Mouse (Mus musculus) bone marrow macrophage, adult 2 months (primary cell): Measurements from ENCODE around the gene Fbxw4. TPM values are rescaled to one million over a fixed set of nuclear protein-coding genes. Genes with fewer than 3 reads are reported as not detected.

Source experiments
- H3K27ac ChIP-seq: 2 replicates; pipeline ENCODE4 v1.5.1; 2012; ENCODE audit warnings: low read depth, low read length; ENCODE audit not compliant: insufficient read depth
- H3K4me1 ChIP-seq: 2 replicates; pipeline ENCODE4 v1.6.1; 2012; ENCODE audit warnings: low read length; ENCODE audit not compliant: control insufficient read depth, insufficient read depth
- H3K4me3 ChIP-seq: 2 replicates; pipeline ENCODE4 v1.5.1; 2012; ENCODE audit warnings: mild to moderate bottlenecking, low read length, moderate library complexity; ENCODE audit not compliant: insufficient read depth
- CTCF ChIP-seq: IDR thresholded peaks from 2 replicates; pipeline ENCODE4 v1.5.1; 2012; ENCODE audit warnings: low read depth, mild to moderate bottlenecking, low read length, moderate library complexity
- POLR2A ChIP-seq: IDR thresholded peaks from 2 replicates; pipeline ENCODE4 v1.6.1; 2012; ENCODE audit warnings: mild to moderate bottlenecking, low read depth, low read length, borderline replicate concordance
- polyA plus RNA-seq: library from polyadenylated mRNA; stranded (reverse); fragments of >200 nt; gene quantifications from 2 replicates; pipeline ENCODE4 v1.2.4, GENCODE M21; 2012; ENCODE audit not compliant: missing spikeins, insufficient read depth, insufficient read length

Fbxw4 gene
- 50.3 and 55.6 TPM in 2 replicates for polyA plus RNA-seq

DNA sequence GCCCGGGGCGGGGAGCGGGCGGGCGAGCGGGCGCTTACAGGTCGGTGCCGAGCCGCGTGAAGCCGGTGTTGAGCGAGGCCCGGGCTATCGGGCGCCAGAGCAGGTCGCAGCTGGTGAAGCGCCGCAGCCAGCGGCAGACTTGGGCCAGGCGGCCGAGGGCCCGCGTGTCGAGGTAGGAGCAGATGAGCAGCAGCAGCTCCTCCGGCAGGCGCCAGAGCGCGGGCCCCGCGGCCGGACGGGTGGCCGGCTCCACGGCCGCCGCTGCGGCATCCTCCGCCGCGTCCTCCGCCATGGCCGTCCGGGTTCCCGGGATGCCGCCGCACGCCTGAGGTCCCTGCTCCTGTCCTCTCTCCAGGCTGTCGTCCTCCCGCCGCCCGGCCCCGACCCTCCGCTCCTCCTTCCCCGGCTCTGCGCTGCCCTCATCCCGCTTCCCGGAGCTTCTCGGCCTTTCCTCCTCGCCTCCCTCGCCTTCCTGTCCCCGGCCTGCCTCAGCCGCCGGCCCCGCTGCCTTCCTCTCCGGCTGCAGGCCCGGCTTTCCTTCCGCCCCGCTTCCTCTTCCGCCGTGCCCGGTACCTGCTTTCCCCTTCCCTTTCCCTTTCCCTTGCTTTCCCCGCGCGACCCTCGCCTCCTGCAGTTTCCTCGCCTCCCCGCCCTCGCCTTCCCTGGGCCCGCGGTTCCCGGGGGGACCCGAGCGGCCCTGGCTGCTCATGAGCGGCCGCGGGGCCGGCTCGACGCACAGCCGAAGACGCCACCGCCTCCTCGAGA lies at the start of gene Fbxw4:
TSS of gene Fbxw4 (minus strand) at position 575 of the 765 bp plus-strand sequence.
- Histone ChIP-seq H3K4me3 (peak within 1 kb of the TSS; percentile 90), H3K4me1 (peaks cover 18% of the 10 kb centered on the region), H3K27ac (peak within 1 kb of the TSS; percentile 81)
- no peak for TF ChIP-seq CTCF
- TF ChIP-seq POLR2A = 0 out of 2 replicates have a peak, but pooled peaks have one; percentile 69

DNA sequence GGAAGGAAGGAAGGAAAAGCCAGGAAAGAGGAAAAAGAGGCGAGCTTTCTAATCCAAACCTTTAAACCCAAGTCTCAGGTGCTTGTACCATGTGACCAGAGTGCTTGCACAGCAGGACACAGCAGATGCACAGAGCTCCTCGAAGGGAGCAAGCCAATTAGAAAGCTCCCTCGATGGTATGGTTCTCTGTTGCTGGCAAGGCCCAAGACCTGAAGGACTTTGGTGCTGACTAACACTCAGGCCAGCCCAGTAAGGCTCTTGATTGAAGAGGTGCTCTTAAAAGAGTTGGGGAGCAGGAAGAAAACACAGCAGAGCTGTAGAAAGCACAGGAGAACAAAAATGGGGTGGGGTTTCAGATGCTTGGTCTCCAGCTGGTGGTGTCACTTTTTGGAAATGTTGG lies 48.6 kb upstream of the Fbxw4 start:
- Histone ChIP-seq H3K4me3 (no peak overlapping the region), H3K27ac (no peak overlapping the region), H3K4me1 (no peaks in the 10 kb centered on the region)
- TF ChIP-seq CTCF (no peak), POLR2A (no peak)

DNA sequence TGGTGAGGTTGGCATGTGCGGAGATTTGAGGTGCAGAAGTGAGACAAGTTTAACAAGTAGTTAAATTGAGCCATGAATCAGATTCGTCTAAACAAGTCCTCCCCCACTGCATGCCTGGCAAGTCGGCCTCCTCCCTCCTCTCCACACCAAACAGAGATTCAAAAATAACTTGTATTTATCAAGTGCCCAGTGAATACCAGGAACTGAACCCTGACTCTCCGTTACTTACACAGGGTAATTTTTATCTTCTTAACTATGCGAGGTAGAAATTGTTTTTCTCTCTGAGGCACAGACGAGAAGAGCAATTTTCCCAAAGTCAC lies 36.1 kb upstream of the Fbxw4 start:
- Histone ChIP-seq H3K4me3 (no peak overlapping the region), H3K4me1 (no peaks in the 10 kb centered on the region), H3K27ac (no peak overlapping the region)
- TF ChIP-seq POLR2A = no peak
- no peak for TF ChIP-seq CTCF

DNA sequence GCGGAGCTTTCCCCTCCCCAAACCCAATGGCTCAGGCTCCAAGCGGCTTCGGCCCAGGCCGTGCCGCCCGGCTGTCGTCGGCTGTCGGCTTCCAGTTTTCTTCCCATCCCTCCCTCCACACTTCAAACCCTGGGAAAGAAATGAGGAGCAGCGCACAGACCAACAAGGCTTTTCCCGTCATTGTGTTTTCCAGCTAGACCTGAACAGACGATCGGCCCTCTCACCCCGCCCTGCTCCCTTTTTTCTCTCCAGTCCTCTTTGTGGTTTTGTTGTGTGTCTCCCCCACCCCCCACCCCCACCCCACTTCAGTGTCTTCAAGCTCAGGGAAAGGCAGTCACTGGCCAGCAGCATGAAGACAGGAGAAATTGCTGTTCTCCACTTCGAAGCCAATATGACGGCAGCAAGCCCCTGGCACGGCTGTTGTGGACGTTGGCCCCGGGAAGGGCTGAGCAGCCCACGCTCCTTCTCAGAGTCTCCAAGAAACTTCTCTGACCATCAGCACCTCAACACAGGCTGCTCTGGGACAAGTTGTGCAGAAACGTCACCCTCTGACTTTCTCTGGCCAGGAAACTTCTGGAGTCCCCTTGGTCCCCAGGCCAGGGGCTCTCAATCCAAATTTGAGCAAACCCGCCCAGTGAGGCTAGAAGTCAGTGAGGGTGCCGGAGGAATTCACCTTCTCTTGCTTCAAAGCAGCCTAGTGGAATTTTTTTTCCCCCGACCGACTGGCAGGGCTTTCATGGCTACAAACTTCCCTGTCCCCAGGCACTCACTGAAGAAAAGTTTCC lies 35.6 kb upstream of the Fbxw4 start:
- H3K27ac ChIP-seq = no peak overlapping the region
- no peak overlapping the region for H3K4me3 ChIP-seq
- no peaks in the 10 kb centered on the region for H3K4me1 ChIP-seq
- TF ChIP-seq POLR2A (no peak), CTCF (no peak)

DNA sequence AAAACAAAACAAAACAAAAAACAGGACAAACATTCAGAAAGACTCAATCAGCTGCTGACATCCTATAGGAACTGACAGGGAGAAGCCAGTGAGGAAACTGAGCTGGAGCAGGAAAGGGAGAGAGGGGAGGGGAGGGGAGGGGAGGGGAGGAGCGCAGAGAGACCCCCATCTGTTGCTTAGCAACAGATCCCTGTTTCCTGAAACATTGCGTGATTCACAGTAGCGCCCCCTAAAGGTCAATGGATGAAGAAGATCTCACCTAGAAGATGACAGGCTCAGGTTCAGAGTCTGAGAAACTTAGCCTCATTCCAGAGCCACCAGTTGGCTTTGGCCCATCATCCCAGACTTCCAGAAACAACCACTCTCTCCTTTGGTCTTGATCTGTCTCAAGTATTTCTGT lies 33.9 kb upstream of the Fbxw4 start:
- H3K4me1 ChIP-seq = no peaks in the 10 kb centered on the region
- no peak overlapping the region for H3K27ac ChIP-seq
- no peak for TF ChIP-seq POLR2A
- peak; percentile 40 for TF ChIP-seq CTCF
- no peak overlapping the region for H3K4me3 ChIP-seq

DNA sequence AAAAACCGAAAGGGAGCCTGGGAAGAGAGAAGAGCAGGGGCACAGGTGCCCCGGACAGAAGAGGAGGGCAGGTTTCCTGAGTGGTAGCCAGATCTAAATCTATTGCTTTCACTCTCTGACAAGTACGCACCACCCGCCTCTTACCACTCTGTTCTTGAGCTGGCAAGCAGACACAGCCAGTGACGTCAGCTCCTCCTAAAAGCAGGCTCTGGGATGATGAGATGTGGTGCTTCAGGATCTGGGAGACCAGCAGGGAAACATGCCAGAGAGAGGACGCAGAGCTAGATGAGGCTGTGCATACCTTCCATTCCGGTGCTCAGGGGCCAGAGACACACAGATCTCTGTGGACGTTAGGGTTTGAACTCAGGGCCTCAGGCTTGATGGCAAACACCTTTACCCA lies 32.1 kb upstream of the Fbxw4 start:
- H3K4me1 ChIP-seq = no peaks in the 10 kb centered on the region
- no peak overlapping the region for H3K27ac ChIP-seq
- no peak overlapping the region for H3K4me3 ChIP-seq
- no peak for TF ChIP-seq CTCF
- no peak for TF ChIP-seq POLR2A

DNA sequence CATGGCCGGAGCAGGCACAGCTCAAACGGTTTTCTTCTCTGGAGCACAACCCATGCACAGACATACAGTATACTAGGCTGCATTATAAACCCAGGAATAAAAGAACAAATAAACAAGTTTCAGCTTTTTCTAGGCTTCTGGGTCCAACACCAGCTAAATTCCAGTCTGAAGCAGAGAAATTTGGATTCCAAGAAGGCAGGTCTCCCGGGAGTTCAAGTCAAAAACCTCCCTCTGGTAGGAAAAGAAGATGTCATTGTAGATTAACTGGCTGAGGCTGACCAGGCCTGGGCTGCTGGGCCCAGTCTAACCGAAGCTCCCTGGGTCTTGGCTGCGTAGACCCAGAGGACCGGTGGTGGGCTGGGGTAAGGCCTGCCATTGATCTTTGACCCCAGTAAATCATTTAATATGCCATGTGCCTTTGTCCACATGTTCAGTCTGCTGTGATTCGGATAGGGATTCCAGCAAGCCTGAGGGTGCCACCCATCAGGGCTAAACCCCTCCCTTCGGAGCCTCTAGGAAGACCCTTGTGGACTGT lies 31.0 kb upstream of the Fbxw4 start:
- H3K4me3 ChIP-seq = no peak overlapping the region
- no peak overlapping the region for H3K27ac ChIP-seq
- no peaks in the 10 kb centered on the region for H3K4me1 ChIP-seq
- TF ChIP-seq POLR2A (no peak), CTCF (no peak)

DNA sequence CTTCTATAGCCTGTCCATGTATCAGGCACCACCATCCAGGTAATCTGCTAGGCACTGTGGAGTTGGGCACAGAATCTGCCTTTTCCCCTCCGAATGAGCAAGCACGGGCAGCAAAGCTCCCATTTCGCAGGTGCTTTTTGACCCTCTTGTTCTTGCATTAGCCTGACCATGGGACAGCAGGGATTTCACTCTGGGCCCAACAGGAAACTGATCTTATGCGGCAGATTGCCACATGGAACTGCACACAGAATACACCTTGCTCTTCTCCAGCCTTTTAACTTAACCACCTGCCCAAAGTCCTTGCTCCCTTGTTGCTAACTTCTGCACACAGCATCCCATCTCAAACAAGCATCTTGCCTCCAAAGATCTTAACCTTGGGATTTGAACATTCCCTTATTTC lies 26.9 kb upstream of the Fbxw4 start:
- no peak overlapping the region for H3K27ac ChIP-seq
- TF ChIP-seq CTCF = no peak
- TF ChIP-seq POLR2A = no peak
- H3K4me3 ChIP-seq = no peak overlapping the region
- no peaks in the 10 kb centered on the region for H3K4me1 ChIP-seq

DNA sequence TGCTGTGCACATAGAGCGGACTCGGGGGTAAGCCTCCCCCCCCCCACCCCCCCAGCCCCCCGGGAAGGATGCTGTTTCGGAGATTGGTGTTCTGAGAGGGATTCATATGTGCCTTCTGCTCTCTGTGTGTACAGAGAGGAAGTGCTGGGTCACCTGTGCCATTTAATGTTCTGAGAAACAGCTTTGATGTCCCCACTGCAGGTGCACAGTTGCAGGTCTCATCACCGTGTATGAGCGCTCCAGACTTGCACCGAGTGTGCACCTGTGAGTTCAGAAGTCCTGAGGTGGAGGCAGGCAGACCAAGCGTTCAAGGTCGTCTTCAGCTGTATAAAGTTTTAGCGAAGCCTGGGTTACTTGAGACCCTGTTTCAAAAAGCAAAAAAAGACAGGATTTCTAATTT lies 23.6 kb upstream of the Fbxw4 start:
- TF ChIP-seq POLR2A = no peak
- TF ChIP-seq CTCF = no peak
- no peak overlapping the region for H3K4me3 ChIP-seq
- H3K27ac ChIP-seq = no peak overlapping the region
- H3K4me1 ChIP-seq = no peaks in the 10 kb centered on the region

DNA sequence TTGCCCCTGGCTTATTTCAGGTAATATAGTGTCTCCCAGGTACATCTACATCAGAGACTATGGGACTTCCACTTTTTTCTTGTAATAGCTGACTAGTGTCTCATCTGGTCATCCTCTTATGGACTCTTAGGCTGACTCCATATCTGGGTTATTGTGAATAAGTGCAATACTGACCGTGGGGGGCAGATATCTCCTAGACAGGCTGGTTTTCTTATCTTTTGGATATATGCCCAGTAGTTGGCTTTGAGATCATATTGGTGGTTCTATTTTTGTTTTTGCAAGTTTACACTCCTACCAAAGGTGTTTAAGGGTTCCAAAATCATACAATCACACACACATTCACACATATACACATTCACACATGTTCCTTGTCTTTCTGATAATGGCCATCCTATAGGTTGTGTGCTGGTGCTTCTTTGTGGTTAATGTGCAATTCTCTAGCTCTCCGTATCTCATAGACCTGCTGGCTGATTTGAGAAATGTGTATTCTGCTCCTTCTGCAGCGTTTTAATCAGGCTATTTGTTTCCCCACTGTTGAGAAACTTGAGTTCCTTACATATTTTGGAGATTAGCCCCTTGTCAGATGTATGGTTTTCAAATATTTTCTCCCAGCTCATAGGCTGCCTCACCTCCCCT lies 20.5 kb upstream of the Fbxw4 start:
- H3K4me3 ChIP-seq = no peak overlapping the region
- 0 out of 2 replicates have a peak, but pooled peaks cover 2% of the 10 kb centered on the region for H3K4me1 ChIP-seq
- TF ChIP-seq CTCF = no peak
- TF ChIP-seq POLR2A = no peak
- H3K27ac ChIP-seq = no peak overlapping the region
